In the genomic region with DNA sequence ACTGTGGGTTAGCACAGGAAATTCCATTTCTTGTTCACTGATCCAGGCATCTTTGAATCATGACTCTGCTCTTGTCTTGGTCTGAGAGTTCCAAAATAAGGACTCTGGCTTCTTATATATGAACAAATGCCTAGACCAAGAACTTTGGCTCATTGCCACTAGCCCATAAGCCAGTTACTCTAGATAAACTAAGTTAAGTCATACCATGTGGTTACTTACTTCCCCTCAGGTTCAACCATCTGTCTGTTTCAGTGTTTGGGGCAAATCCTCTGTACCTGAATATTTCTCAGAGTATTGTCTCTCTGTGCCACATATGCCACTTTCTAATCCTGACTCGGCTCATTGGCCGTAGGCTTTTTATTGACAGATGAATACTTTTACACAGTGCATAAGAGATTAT, we compare ENCODE assay signal across 11 mouse cellular contexts.
"Had no signal": no experiment of that assay in that cellular context is flagged by ENCODE, and none has a peak within 500 bp of the region (broad histone marks: within the 10 kb centered on the region; RNA-seq: fewer than 3 reads in every experiment).

No protein-coding gene starts in this region.

- H3K4me2 ChIP-seq: limb, embryonic 15.5 days; liver, embryonic 12.5 days; neural tube, embryonic 15.5 days had no signal

- H3K4me3 ChIP-seq: limb, embryonic 15.5 days; liver, embryonic 12.5 days; midbrain, embryonic 10.5 days; myocyte; neural tube, embryonic 15.5 days had no signal

- DNase-seq: kidney, postnatal 14 days; midbrain, embryonic 14.5 days; right cerebral cortex, adult 18-20 months; right cerebral cortex, postnatal 25 days; thymus, postnatal 4 days had no signal

- H3K27ac ChIP-seq: limb, embryonic 15.5 days; liver, embryonic 12.5 days; midbrain, embryonic 10.5 days; neural tube, embryonic 15.5 days; stomach, postnatal 0 days had no signal

- ATAC-seq: liver, embryonic 12.5 days had no signal

- H3K36me3 ChIP-seq: limb, embryonic 15.5 days; liver, embryonic 12.5 days; midbrain, embryonic 10.5 days; neural tube, embryonic 15.5 days had no signal

- H3K4me1 ChIP-seq: liver, embryonic 12.5 days; midbrain, embryonic 10.5 days; neural tube, embryonic 15.5 days had no signal

- H3K9me3 ChIP-seq: limb, embryonic 15.5 days; liver, embryonic 12.5 days; midbrain, embryonic 10.5 days; neural tube, embryonic 15.5 days had no signal

- H3K27me3 ChIP-seq: limb, embryonic 15.5 days; liver, embryonic 12.5 days; neural tube, embryonic 15.5 days had no signal

- H3K9ac ChIP-seq: limb, embryonic 15.5 days; liver, embryonic 12.5 days; neural tube, embryonic 15.5 days had no signal
